Mouse (Mus musculus): ENCODE results near the gene Tenm4. TPM values are rescaled to one million over a fixed set of nuclear protein-coding genes. Genes with fewer than 3 reads are reported as not detected.

Gene Tenm4
- total and polyA plus RNA-seq, 3 experiments: 0.03 to 0.26 (median 0.04) TPM

- Histone ChIP-seq H3K27me3 (replicated peaks) (no peaks in the 10 kb centered on the region), H3K27ac (ENCODE audit: insufficient read depth, low read depth) (no peak overlapping the region), H3K79me2 (replicated peaks; ENCODE audit: control insufficient read depth, extremely low read depth, insufficient read depth, poor library complexity, severe bottlenecking) (no peaks in the 10 kb centered on the region), H3K36me3 (replicated peaks in 1 of 2; ENCODE audit: control insufficient read depth in 1 of 2, insufficient read depth in 1 of 2, low read length in 1 of 2) (no peaks in the 10 kb centered on the region), H3K4me2 (ENCODE audit: insufficient read depth, low read depth, poor library complexity, severe bottlenecking) (no peak overlapping the region), H3K4me1 (ENCODE audit: control insufficient read depth in 1 of 2, insufficient read depth in 2 of 2) (no peaks in the 10 kb centered on the region; a peak in 1 of 4 replicates), H3K9ac (ENCODE audit: insufficient read depth, low read depth) (no peak overlapping the region), H3K4me3 (replicated peaks in 1 of 3; ENCODE audit: low read depth in 2 of 3, low read length in 2 of 3, poor library complexity in 1 of 3) (no peak overlapping the region), H3K9me3 (replicated peaks; ENCODE audit: low read length) (no peaks in the 10 kb centered on the region)
- TF ChIP-seq JUN (IDR thresholded peaks at IDR 0.05; ENCODE audit: insufficient read depth, low read depth, low read length) (no peak), ETS1 (conservative IDR thresholded peaks at IDR 0.05; ENCODE audit: low read depth, low read length) (no peak), TCF12 (IDR thresholded peaks at IDR 0.05; ENCODE audit: low read depth, low read length) (no peak)
- no peak for DNase-seq (ENCODE audit: extremely low read depth)
- dilution Hi-C loops (cut with MboI; ENCODE audit: extremely low pct_ligation_motif_present, extremely low pct_unique_long_range_greater_than_20kb, low sequenced_read_pairs) (no loop called here), in situ Hi-C loops (cut with MboI; ENCODE audit: low pct_ligation_motif_present, low pct_unique_long_range_greater_than_20kb, low sequenced_read_pairs) (no loop called here)
Observed at GRCm38 (mm10) chr7:96807281-96808058, 636.4 kb downstream of the Tenm4 start.

GRCm38 (mm10) chr7:96808059-96808646, 637.1 kb downstream of the Tenm4 start:
- Histone ChIP-seq H3K4me3 (replicated peaks in 1 of 3; ENCODE audit: low read depth in 2 of 3, low read length in 2 of 3, poor library complexity in 1 of 3) (no peak overlapping the region), H3K36me3 (replicated peaks in 1 of 2; ENCODE audit: control insufficient read depth in 1 of 2, insufficient read depth in 1 of 2, low read length in 1 of 2) (no peaks in the 10 kb centered on the region), H3K79me2 (replicated peaks; ENCODE audit: control insufficient read depth, extremely low read depth, insufficient read depth, poor library complexity, severe bottlenecking) (no peaks in the 10 kb centered on the region), H3K9me3 (replicated peaks; ENCODE audit: low read length) (no peaks in the 10 kb centered on the region), H3K9ac (ENCODE audit: insufficient read depth, low read depth) (no peak overlapping the region), H3K4me2 (ENCODE audit: insufficient read depth, low read depth, poor library complexity, severe bottlenecking) (no peak overlapping the region), H3K27me3 (replicated peaks) (no peaks in the 10 kb centered on the region), H3K27ac (ENCODE audit: insufficient read depth, low read depth) (no peak overlapping the region), H3K4me1 (ENCODE audit: control insufficient read depth in 1 of 2, insufficient read depth in 2 of 2) (peaks cover under 1 to 5% of the 10 kb centered on the region in 2 experiments; a peak in 3 of 4 replicates)
- in situ Hi-C loops (cut with MboI; ENCODE audit: low pct_ligation_motif_present, low pct_unique_long_range_greater_than_20kb, low sequenced_read_pairs): no loop called here
- dilution Hi-C loops (cut with MboI; ENCODE audit: extremely low pct_ligation_motif_present, extremely low pct_unique_long_range_greater_than_20kb, low sequenced_read_pairs): no loop called here
- TF ChIP-seq RAD21 (IDR thresholded peaks at IDR 0.05; ENCODE audit: low read depth, low read length) (no peak), NRF1 (IDR thresholded peaks at IDR 0.05; ENCODE audit: low read depth, low read length) (no peak), ZKSCAN1 (IDR thresholded peaks at IDR 0.05; ENCODE audit: borderline replicate concordance, low read depth, low read length) (no peak), ZNF384 (IDR thresholded peaks at IDR 0.05; ENCODE audit: low read depth, low read length) (no peak), MXI1 (IDR thresholded peaks at IDR 0.05; ENCODE audit: low read depth, low read length) (no peak), SIN3A (IDR thresholded peaks at IDR 0.05; ENCODE audit: low read length) (no peak)
- DNase-seq (ENCODE audit: extremely low read depth): no peak

GRCm38 (mm10) chr7:96811691-96812090, 640.6 kb downstream of the Tenm4 start:
- Histone ChIP-seq H3K79me2 (replicated peaks; ENCODE audit: control insufficient read depth, extremely low read depth, insufficient read depth, poor library complexity, severe bottlenecking) (no peaks in the 10 kb centered on the region), H3K4me2 (ENCODE audit: insufficient read depth, low read depth, poor library complexity, severe bottlenecking) (no peak overlapping the region), H3K9ac (ENCODE audit: insufficient read depth, low read depth) (no peak overlapping the region), H3K36me3 (replicated peaks in 1 of 2; ENCODE audit: control insufficient read depth in 1 of 2, insufficient read depth in 1 of 2, low read length in 1 of 2) (no peaks in the 10 kb centered on the region), H3K27ac (ENCODE audit: insufficient read depth, low read depth) (no peak overlapping the region), H3K27me3 (replicated peaks) (no peaks in the 10 kb centered on the region), H3K4me3 (replicated peaks in 1 of 3; ENCODE audit: low read depth in 2 of 3, low read length in 2 of 3, poor library complexity in 1 of 3) (no peak overlapping the region), H3K9me3 (replicated peaks; ENCODE audit: low read length) (no peaks in the 10 kb centered on the region), H3K4me1 (ENCODE audit: control insufficient read depth in 1 of 2, insufficient read depth in 2 of 2) (peaks cover 16 to 40% of the 10 kb centered on the region in 2 experiments)
- TF ChIP-seq TBP (conservative IDR thresholded peaks at IDR 0.05; ENCODE audit: low read depth, low read length) (no peak), KAT2A (IDR thresholded peaks at IDR 0.05; ENCODE audit: insufficient replicate concordance, low read length) (no peak), UBTF (IDR thresholded peaks at IDR 0.05; ENCODE audit: low read depth, low read length) (no peak), ETS1 (conservative IDR thresholded peaks at IDR 0.05; ENCODE audit: low read depth, low read length) (no peak), SIN3A (IDR thresholded peaks at IDR 0.05; ENCODE audit: low read length) (no peak), CTCF (conservative IDR thresholded peaks at IDR 0.05 in 1 of 2, IDR thresholded peaks at IDR 0.05 in 1 of 2; ENCODE audit: low read depth in 2 of 2, low read length in 2 of 2) (no peak), NELFE (IDR thresholded peaks at IDR 0.05; ENCODE audit: low read depth, low read length) (no peak), EP300 (IDR thresholded peaks at IDR 0.05; ENCODE audit: low read length) (no peak), CHD1 (IDR thresholded peaks at IDR 0.05; ENCODE audit: low read depth, low read length) (no peak), HCFC1 (IDR thresholded peaks at IDR 0.05; ENCODE audit: low read depth, low read length) (no peak), E2F4 (IDR thresholded peaks at IDR 0.05; ENCODE audit: insufficient replicate concordance, low read depth, low read length) (no peak), MAFK (IDR thresholded peaks at IDR 0.05; ENCODE audit: insufficient replicate concordance, low read length) (no peak), ELF1 (IDR thresholded peaks at IDR 0.05; ENCODE audit: low read depth, low read length) (no peak)
- no peak for DNase-seq (ENCODE audit: extremely low read depth)
- in situ Hi-C loops (cut with MboI; ENCODE audit: low pct_ligation_motif_present, low pct_unique_long_range_greater_than_20kb, low sequenced_read_pairs) (no loop called here), dilution Hi-C loops (cut with MboI; ENCODE audit: extremely low pct_ligation_motif_present, extremely low pct_unique_long_range_greater_than_20kb, low sequenced_read_pairs) (no loop called here)

Data from CH12.LX (cell line).